Mouse (Mus musculus) frontal cortex, adult 2 months (tissue): Measurements from ENCODE around the gene Gabpb1. TPM values are rescaled to one million over a fixed set of nuclear protein-coding genes. Genes with fewer than 3 reads are reported as not detected.

Experiments used
- DNase-seq, 2 experiments: peaks; one replicate each; pipeline ENCODE4 v3.0.0; 2022; ENCODE audit warnings: low spot score in 1 of 2; ENCODE audit errors: extremely low spot score in 1 of 2
- polyA plus RNA-seq: library from polyadenylated mRNA; depleted of rRNA; stranded (reverse); fragments of >200 nt; gene quantifications from 2 replicates; pipeline ENCODE4 v1.2.3, GENCODE M21; 2012; rRNA removed

The Gabpb1 gene
- 21.1 and 21.9 TPM in 2 replicates for polyA plus RNA-seq

DNA sequence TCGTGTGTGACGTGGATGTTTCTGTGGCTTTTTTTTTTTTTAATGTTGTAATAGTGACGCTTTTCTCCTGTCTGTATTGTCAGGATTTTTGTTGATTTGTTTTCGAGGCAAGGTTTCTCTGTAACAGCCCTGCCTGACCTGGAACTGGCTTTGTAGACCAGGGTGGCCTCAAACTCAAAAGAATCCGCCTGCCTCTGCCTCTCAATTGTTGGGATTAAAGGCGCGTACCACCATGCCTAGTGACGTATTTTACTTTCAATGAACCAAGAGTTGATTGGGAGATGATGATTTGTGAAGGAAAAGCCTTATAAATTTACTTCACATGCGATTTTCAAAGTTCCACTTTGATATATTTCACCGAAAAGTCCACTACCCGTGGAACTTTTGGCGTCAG lies at the start of gene Gabpb1:
Gene Gabpb1, minus strand, starts transcription at position 216 of the 394 bp plus-strand sequence.
- DNase-seq: no peak

DNA sequence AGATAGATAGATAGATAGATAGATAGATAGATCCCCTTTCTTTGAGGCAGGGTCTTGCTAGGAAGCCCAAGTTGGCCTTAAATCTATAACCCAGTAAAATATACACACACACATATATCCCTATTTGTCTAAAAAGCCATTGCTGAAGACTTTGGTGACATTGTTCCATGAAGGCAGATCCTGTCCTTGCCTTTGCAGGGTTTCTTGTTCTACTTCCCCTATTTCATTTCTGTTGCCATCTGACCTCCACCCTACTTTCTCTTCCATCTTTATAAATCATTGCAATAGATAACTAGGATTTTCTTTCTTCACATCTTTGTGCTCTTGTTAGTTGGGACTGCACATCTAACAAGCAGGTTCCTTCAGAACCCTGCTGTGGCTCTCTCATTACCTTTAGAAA lies 36.8 kb upstream of the Gabpb1 start:
- DNase-seq: no peak

DNA sequence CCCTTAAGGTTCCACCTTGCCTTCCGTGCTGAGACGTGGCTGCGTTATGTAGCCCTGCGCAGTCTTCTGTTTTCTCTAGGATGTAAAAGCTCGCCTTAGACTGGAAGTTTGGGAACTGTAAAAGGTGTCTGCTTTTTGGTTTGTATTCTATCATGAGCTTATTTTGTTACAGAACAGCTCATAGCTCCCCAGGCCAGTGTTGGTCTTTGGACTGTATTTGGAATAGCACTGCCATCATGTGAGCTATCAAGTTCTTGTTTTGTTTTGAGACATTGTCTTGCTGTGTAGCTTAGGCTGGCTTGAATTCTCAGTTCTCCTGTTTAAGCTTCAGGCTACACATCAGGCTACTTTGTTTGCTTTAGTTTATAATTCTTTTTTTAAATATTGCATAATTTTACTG lies 36.4 kb upstream of the Gabpb1 start:
- no peak for DNase-seq

DNA sequence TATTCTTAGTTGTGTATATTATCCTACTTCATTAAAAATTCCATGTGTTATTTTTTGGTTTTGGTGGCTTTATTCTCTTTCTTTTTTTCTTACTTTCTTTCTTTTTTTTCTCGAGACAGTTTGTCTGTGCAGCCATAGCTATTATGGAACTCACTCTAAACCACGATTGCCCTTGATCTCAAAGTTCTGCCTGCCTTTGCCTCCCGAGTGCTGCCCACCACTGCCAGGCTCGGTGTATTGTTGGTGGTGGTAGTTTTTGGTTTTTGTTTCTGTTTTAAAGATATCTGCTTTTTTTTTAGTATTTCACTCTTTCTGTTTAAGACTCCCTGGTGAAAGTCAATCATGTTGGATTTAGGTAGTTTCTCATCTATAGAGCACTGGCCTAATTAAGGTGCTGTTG lies 32.2 kb upstream of the Gabpb1 start:
- DNase-seq: no peak

DNA sequence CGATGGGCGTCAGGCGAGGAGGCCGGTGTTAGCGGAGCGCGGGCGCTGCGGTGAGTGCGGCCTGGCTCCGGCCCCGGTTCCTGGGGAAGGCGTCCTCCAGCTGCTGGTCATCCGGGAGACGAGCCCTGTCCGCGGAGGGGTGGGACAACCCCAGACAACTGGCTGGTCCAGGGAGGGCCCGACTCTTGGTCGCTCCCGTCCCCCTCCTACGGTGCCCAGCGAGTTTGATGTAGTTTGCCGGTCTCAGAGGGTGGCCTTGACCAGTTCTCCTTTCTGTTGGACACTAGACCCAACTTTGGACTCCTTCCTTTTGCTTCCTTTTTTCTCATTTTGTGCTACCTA lies 31.3 kb upstream of the Gabpb1 start:
- no peak for DNase-seq

DNA sequence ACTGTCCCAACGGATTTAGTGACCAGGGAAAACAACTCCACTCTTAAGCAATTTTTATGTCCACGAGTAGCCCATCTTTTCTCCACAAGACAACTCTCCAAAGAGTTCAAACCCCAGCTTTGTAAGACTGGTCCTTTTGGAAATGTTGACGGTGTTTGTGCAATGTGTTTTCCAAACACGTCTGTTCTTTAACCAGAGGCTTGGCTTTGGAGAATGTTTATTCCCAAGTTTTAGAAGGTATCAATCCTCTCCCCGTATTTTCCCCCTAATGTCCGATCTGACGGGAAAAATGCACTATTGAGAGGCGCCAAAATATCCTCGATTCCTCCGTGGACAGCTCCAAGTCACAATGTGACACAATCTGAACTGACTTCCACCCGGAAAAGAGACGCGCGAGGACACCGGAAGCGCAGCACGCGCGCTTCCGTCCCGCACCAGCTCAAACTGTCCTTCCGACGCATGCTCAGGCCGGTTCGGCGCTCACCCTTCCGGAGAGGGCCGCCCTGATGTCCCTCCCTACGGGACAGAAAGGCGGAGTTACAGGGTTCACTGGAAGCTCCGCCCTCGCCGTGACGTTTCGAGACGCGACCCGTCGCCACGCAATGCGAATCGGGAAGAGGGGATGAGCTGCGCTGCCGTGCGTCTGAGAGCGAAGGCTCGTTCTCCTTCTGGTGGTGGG lies 30.8 kb upstream of the Gabpb1 start, which contains the start of gene Usp8:
Gene Usp8, plus strand, starts transcription at position 570 of the 679 bp plus-strand sequence.
- peak; percentile 96 to 99 for DNase-seq

DNA sequence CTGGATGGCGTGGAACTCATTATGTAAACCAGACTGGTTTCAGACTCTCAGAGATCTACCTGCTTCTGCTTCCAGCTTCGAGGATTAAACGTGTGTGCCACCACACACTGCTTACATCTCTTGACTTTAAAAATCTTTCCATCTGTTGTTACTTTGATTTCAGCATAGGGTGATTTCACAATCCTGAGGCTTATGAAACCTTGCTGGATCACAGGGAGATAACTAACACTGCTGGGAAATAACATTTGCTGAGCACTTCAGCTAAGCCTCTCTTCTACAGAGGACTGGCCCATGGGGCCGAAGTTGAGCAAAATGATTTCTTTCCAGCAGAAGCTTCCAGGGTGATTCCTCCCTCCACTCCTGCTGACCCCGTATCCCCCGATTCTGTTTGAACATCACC lies 19.1 kb upstream of the Gabpb1 start:
- DNase-seq: no peak

DNA sequence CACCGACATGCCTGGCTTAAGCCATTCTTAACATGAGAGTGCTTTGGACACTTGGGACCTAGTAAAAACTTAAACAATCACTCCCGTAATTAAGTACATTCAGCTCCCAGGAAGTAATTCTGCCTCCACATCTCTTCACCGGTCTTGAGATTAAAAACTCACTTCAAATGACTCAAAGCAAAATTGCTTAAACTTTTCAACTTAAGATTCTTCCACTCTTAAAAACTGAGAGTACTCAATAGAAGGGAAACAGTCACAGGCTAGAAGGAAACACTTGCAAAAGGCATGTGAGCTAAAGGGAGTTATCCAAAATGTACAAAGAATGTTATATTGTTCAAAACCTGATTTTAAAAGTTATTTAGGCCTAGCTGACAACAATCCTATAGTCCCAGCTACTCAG lies 15.2 kb upstream of the Gabpb1 start:
- DNase-seq: no peak

DNA sequence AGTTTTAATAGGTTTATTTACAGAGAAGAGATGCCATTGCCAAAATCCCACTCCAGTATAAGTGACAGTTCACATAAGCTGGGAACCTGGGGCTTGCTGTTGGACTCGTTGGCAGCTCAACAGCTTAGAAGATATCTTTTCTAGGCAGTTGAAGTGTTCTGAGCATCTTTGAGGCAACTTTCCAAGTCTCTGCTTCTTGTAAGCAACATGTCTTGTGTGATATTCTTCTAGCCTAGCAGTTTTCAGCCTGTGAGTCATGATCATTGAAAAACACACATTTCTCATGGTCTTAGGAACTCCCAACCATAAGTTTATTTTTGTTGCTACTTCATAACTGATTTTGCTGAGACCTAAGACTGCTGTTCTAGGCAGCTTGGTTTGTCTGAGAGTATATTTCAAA lies 6.8 kb upstream of the Gabpb1 start:
- DNase-seq: peak in 1 of 2 experiments; percentile 21

DNA sequence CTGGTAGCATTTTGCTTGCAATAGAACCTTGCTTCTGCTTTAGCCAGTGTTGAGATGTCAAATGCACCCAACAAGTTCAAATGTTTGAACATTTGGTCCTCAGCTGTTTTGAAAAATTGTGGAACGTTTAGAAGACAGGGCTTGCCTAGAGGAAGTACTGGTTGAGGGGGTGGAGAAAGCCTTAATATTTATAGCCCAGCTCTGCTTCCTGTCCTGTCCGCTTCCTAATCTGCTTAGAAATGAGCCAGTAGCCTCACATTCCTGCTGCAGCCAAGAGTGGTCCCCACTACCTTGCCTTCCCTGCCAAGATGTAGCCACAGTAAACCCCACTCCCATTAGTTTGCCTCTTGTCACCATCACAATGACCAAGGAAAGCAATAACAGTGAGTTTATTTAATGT lies 6.2 kb upstream of the Gabpb1 start:
- DNase-seq: no peak

DNA sequence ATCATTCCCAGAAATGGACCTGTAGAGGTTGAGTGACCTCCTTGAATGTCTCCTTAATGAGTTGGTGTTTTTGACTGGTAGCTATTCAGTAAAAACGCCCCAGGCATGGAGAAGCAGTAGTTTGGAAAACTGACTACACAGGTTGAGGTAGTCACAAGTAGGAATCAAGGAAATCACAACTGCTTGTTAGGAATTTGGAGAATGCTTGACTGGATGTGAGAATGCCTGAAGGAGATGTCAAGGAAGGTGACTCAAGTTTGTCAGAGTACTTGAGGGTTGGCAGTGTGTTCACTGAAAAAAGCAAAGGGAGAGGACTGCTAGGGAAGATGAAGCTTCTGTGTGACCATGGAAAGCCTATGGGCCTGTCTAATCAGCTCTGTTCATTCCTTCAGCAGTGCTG lies 1.2 kb upstream of the Gabpb1 start:
- no peak for DNase-seq

DNA sequence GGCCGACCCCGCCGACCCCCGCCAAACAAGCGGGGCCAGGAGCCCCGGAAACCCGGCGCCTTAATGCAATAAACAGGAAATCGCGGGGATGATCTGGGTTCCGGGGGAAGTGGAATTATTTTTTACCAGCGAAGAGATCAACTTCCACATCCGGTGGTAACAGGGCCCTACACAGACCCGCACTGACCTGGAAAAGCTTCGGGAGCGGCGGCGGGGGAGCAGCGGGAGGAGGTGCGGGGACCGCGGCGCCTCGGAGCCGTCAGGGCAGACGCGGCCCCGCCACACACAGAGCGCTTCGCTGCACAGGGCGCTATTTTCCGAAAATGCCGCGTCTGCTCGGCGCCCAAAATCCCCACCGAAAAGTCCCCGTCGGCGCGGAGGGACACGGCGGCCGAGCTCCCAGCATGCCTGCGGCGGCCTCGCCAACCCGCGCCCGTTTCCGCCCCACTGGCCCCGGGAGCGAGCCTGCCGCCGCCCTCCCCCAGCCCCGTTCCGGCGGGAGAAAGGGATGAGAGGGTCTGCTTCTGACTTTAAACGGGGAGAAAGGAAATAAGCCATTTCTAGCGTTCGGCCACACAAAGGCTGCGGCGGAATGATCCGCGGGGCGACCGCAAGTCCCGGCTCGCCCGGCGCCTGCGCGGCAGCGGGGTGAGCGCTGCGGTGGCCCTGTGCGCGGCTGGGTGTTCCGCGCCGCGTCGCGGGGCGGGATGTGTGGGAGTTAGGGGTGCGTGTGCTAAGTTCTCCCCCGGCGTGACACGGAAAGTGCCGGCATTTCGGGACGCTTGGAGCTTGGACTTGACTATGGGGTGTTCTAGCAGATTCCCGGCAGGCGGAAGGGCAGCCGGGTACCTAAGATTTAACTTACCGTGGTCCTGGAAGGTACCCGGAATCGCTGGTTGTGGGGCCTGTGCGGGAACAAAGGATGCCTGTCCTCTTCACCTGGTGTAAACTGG lies 692 bp downstream of the Gabpb1 start:
- peak; percentile 67 to 86 for DNase-seq

DNA sequence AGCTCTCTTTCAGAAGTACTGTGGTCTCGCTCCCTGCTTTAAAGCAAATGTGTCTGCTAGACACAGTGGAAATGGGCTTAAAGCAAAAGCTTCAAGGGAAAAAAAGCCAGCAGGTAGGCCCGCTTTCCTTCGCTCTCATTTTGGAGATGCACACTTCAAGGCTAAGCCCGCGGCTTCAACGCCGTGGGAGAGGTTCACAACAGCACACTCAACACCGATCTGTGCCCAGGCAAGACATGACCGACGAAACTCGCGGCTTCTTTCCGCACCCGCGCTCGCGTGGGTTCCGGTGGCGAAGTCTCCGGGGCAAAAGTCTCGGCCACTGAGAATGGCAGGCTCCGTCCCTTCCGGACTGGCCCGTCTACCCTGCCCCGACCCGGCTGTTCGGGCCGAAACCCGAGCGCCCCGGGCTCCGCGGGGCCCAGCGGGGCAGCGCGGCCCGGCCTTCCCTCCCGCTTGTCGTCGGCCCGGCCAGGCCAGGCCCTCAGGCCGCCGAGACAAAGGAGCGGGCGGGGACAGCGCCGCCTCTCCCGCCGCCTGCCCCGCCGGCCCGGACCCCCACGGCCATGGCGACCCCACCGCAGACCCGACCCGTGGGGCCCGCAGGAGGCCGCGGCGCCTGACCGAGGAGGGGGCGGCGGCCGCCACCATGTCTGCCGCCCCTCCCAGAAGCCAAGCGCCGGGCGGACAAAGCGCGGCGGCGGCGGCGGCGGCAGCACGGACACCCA lies 1.5 kb downstream of the Gabpb1 start:
- peak; percentile 20 to 21 for DNase-seq

DNA sequence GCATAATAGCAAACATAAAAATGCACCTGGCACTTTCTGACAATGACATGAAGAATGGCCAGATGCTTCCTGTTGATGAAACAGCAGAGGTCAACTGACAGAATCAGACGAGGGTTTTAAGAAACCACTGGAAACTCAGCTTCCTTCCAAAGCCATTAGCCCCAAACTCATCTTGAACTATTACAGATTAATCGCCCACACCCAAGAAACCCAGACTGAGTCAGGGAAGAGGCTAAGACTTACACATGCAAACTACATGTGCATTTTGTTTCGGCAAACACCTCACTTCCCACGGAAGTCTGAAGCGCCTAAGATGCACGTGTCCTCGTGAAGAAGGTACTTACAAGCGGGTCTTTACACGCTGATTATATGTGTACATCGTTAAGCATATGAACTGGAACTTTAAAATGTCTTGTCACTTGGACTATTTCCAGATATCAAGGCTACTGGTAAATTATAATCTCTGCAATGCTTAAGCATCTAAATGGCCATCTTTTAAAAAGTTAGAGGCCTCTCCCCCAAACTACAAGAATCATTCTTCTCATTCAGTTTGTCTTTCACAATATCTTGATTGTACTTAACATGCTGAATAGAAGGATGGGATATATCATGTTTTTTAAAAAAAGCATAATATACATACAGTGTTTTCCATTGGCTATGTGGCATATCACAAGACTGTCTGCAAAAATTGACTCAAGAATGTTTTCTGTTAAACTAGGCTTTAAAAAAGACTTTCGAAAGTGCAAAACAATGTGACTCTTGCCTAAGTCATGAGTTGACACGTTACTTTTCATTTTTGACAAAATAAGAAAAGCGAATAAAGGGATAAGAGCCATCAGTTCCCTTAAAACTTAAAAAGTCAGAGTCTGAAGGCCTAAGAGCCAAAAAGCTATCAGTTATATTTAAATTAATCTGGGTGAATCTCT lies 2.6 kb downstream of the Gabpb1 start:
- no peak for DNase-seq

DNA sequence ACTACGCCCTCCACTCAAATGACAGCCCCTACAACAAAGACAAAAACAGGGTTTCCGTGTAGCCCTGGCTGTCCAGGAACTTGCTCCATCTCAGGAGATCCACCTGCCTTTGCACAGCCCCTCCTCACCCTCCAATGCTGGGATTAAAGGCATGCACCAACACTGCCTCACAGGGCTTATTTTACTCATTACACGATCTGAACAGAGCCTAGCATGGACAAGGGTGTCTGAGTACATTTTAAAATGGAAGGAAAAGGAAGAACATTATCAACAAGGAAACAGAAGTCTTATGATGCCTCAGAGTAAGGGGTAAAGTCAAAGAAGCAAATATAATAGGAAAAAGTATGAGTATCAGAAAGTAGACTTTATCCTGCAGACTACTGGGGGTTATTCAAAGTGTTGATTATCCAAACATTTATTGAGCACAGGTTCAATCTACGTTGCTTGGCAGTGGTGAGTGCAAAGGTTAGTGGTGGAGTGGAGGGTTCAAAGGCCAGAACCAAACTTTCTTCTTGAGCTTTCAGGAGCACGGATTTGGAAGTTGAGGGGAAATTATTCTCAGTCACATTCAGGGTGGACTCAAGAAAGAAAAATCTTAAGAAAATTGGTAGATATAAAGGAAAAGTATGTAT lies 7.4 kb downstream of the Gabpb1 start:
- DNase-seq: no peak

DNA sequence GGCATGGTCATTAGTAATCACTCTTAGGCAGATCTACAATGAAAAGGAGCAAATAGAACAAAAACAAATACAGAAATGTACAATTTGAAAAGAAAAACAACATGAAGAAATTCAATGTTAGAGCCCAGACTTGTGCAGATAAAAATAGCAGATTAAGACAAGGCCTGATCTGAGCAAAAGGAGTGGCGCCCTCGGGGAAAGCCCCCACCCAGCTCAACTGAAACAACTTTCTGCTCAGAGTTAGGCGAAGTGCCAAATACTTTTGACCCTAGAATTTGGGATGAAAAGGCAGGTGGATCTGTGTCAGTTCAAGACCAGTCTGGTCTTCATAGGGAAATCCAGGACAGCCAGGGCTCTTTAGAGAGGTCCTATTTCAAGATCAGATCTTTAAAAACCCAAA lies 10.2 kb downstream of the Gabpb1 start:
- no peak for DNase-seq

DNA sequence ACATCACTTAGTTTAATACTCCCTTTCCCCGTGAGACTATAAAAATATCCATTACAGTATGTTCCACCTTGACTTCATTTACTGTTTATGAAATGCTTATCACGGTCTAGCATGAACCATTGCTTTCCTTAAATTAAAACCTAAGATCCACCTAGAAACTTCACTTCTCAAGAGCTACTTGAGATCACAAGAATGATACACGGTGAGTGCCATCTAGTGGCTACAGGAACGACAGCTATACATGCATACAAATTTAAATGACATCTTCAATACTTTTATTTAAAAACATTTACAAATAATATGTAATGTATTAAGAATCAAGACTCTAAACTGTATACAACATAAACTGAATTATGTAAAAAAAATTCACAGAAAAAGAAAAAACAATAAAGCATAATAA lies 12.7 kb downstream of the Gabpb1 start:
- DNase-seq: peak in 1 of 2 experiments; percentile 42

DNA sequence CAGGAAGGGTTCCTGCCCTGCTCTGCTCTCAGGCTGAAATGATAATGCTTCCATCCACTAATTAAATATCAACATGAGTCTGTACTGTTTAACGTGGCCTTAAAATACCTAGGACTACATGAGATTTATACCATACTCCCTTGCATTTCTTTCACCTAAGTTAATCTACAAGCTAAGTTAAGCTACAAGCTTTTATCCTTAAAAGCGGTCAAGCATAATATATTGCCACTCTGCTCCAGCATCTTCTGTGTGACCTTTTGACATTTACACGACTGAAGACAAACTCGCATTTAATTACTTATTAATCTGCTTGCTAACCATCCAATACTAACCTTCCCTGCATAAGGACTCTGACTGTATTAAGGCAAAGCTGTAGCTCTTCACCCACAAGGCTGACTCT lies 23.2 kb downstream of the Gabpb1 start:
- no peak for DNase-seq

DNA sequence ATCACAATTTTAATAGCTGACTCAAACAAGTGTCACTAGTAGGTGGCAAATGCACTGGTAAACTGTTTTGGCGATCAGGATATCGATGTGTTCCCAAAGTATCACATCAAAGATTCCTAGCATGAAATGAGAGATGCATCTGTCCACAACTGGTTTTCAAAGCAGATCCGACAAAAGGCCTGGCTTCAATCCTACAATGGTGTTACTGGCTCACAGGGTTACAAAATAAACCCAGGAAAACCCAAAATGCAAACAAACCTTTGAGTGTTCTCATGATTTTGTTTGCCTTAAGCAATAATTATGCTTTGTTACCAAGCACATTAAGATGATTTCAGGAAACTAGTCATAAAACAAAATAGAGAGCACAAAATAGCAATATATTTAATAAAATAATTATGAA lies 28.4 kb downstream of the Gabpb1 start:
- DNase-seq: no peak

DNA sequence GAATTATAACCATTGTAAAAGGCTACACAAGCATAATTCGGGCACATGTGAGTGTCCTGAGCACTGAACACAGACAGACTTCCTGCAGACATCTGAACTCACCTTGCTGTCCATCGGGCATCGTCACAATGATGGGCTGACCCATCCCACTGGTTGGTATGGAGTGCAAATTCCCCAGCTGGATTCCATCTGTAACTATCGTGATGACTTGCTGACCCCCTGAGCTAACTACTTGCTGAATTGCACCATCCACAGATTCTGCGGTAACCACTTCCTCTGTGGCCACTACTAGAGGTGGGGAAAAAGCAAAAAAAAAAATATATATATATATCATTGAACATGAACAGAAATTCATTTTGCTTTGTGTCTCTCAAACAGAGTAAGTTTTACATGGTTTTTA lies 29.7 kb downstream of the Gabpb1 start:
- DNase-seq: no peak
